Mouse (Mus musculus) CH12.LX (cell line): Measurements from ENCODE around the gene Cdk2ap1. TPM values are rescaled to one million over a fixed set of nuclear protein-coding genes. Genes with fewer than 3 reads are reported as not detected.

Source experiments
- DNase-seq: peaks from one replicate; pipeline ENCODE4 v3.0.0-alpha.2; 2013; ENCODE audit errors: extremely low read depth
- H3K27ac ChIP-seq: 2 replicates; pipeline ENCODE4 v1.5.1; 2012; ENCODE audit warnings: low read depth, mild to moderate bottlenecking, control low read depth, moderate library complexity; ENCODE audit not compliant: insufficient read depth
- H3K27me3 ChIP-seq: replicated peaks from 2 replicates; pipeline ENCODE3; 2012; ENCODE audit warnings: inconsistent platforms
- H3K36me3 ChIP-seq, 2 experiments: replicated peaks in 1 of 2; 2 replicates each; pipeline versions ENCODE3 to v1.6.1; 2012; ENCODE audit warnings: inconsistent platforms in 1 of 2, low read length in 1 of 2, mild to moderate bottlenecking in 1 of 2, mixed read lengths in 1 of 2, moderate library complexity in 1 of 2; ENCODE audit not compliant: control insufficient read depth in 1 of 2, insufficient read depth in 1 of 2
- H3K4me1 ChIP-seq, 2 experiments: 2 replicates each; pipeline ENCODE4 v1.6.1; 2012; ENCODE audit warnings: inconsistent platforms in 1 of 2, moderate library complexity in 1 of 2; ENCODE audit not compliant: insufficient read depth in 2 of 2, control insufficient read depth in 1 of 2
- H3K4me2 ChIP-seq: 2 replicates; pipeline ENCODE4 v1.6.1; 2012; ENCODE audit warnings: low read depth, mild to moderate bottlenecking, control low read depth; ENCODE audit not compliant: poor library complexity, insufficient read depth, severe bottlenecking
- H3K4me3 ChIP-seq, 3 experiments: fragments of 150-350 bp in 1 of 3; sonication (generic) in 1 of 3; replicated peaks in 1 of 3; 2 replicates each; pipeline versions ENCODE3 to v1.5.1; 2011 to 2012; ENCODE audit warnings: low read depth in 2 of 3, low read length in 2 of 3, mild to moderate bottlenecking in 2 of 3, moderate library complexity in 2 of 3, control low read depth in 1 of 3, improper control_type of control experiment in 1 of 3, inconsistent platforms in 1 of 3, mixed read lengths in 1 of 3; ENCODE audit not compliant: poor library complexity in 1 of 3
- H3K79me2 ChIP-seq: replicated peaks from 2 replicates; pipeline ENCODE4 v1.6.1; 2012; ENCODE audit warnings: mild to moderate bottlenecking, moderate library complexity; ENCODE audit not compliant: control insufficient read depth, poor library complexity, insufficient read depth, severe bottlenecking; ENCODE audit errors: extremely low read depth
- H3K9ac ChIP-seq: 2 replicates; pipeline ENCODE4 v1.6.1; 2012; ENCODE audit warnings: low read depth, mild to moderate bottlenecking, control low read depth, moderate library complexity; ENCODE audit not compliant: insufficient read depth
- H3K9me3 ChIP-seq: replicated peaks from 2 replicates; pipeline ENCODE3; 2012; ENCODE audit warnings: low read length, inconsistent platforms, mixed read lengths
- BHLHE40 ChIP-seq: IDR thresholded peaks from 2 replicates; pipeline ENCODE4 v1.6.1; 2011; ENCODE audit warnings: mild to moderate bottlenecking, low read depth, low read length, improper control_type of control experiment
- CHD2 ChIP-seq: IDR thresholded peaks from 2 replicates; pipeline ENCODE4 v1.6.1; 2011; ENCODE audit warnings: low read length, improper control_type of control experiment
- CTCF ChIP-seq, 2 experiments: IDR thresholded peaks in 1 of 2; conservative IDR thresholded peaks in 1 of 2; 2 replicates each; pipeline ENCODE4 v1.5.1; 2011 to 2012; ENCODE audit warnings: low read depth in 2 of 2, low read length in 2 of 2, improper control_type of control experiment in 1 of 2, inconsistent platforms in 1 of 2, mild to moderate bottlenecking in 1 of 2, moderate library complexity in 1 of 2
- E2F4 ChIP-seq: IDR thresholded peaks from 2 replicates; pipeline ENCODE4 v1.6.1; 2011; ENCODE audit warnings: low read depth, low read length, improper control_type of control experiment; ENCODE audit not compliant: insufficient replicate concordance
- ELF1 ChIP-seq: IDR thresholded peaks from 2 replicates; pipeline ENCODE4 v1.6.1; 2014; ENCODE audit warnings: low read depth, mild to moderate bottlenecking, inconsistent platforms, low read length, improper control_type of control experiment
- EP300 ChIP-seq: IDR thresholded peaks from 2 replicates; pipeline ENCODE4 v1.6.1; 2011; ENCODE audit warnings: low read length, improper control_type of control experiment
- ETS1 ChIP-seq: conservative IDR thresholded peaks from 2 replicates; pipeline ENCODE4 v1.6.1; 2012; ENCODE audit warnings: low read depth, mild to moderate bottlenecking, inconsistent platforms, low read length, improper control_type of control experiment, moderate library complexity
- HCFC1 ChIP-seq: IDR thresholded peaks from 2 replicates; pipeline ENCODE4 v1.6.1; 2012; ENCODE audit warnings: low read depth, mild to moderate bottlenecking, inconsistent platforms, low read length, improper control_type of control experiment
- IRF4 ChIP-seq: IDR thresholded peaks from 2 replicates; pipeline ENCODE4 v1.6.1; 2014; ENCODE audit warnings: low read depth, mild to moderate bottlenecking, inconsistent platforms, low read length, improper control_type of control experiment
- JUN ChIP-seq: IDR thresholded peaks from 2 replicates; pipeline ENCODE4 v1.6.1; 2011; ENCODE audit warnings: low read depth, mild to moderate bottlenecking, low read length, improper control_type of control experiment, moderate library complexity; ENCODE audit not compliant: insufficient read depth
- JUND ChIP-seq: conservative IDR thresholded peaks from 2 replicates; pipeline ENCODE4 v1.6.1; 2011; ENCODE audit warnings: low read depth, low read length, improper control_type of control experiment
- KAT2A ChIP-seq: IDR thresholded peaks from 2 replicates; pipeline ENCODE4 v1.6.1; 2012; ENCODE audit warnings: low read length, improper control_type of control experiment, inconsistent platforms; ENCODE audit not compliant: insufficient replicate concordance
- MAX ChIP-seq: IDR thresholded peaks from 2 replicates; pipeline ENCODE4 v1.6.1; 2011; ENCODE audit warnings: low read length, improper control_type of control experiment
- MAZ ChIP-seq: IDR thresholded peaks from 2 replicates; pipeline ENCODE4 v1.6.1; 2012; ENCODE audit warnings: low read depth, mild to moderate bottlenecking, inconsistent platforms, low read length, improper control_type of control experiment, moderate library complexity
- MEF2A ChIP-seq: IDR thresholded peaks from 2 replicates; pipeline ENCODE4 v1.6.1; 2014; ENCODE audit warnings: low read depth, mild to moderate bottlenecking, inconsistent platforms, low read length, improper control_type of control experiment, borderline replicate concordance
- MXI1 ChIP-seq: IDR thresholded peaks from 2 replicates; pipeline ENCODE4 v1.6.1; 2011; ENCODE audit warnings: mild to moderate bottlenecking, low read depth, low read length, improper control_type of control experiment
- MYC ChIP-seq: IDR thresholded peaks from 2 replicates; pipeline ENCODE4 v1.6.1; 2011; ENCODE audit warnings: low read depth, mild to moderate bottlenecking, improper control_type of control experiment, low read length
- NELFE ChIP-seq: IDR thresholded peaks from 2 replicates; pipeline ENCODE4 v1.6.1; 2011; ENCODE audit warnings: low read depth, low read length, improper control_type of control experiment
- NRF1 ChIP-seq: IDR thresholded peaks from 2 replicates; pipeline ENCODE4 v1.6.1; 2014; ENCODE audit warnings: low read depth, mild to moderate bottlenecking, inconsistent platforms, low read length, improper control_type of control experiment, moderate library complexity
- POLR2A ChIP-seq: IDR thresholded peaks from 2 replicates; pipeline ENCODE4 v1.6.1; 2011; ENCODE audit warnings: low read depth, mild to moderate bottlenecking, improper control_type of control experiment, low read length
- RAD21 ChIP-seq: IDR thresholded peaks from 2 replicates; pipeline ENCODE4 v1.6.1; 2011; ENCODE audit warnings: low read depth, mild to moderate bottlenecking, low read length, improper control_type of control experiment, moderate library complexity
- RCOR1 ChIP-seq: conservative IDR thresholded peaks from 2 replicates; pipeline ENCODE4 v1.6.1; 2012; ENCODE audit warnings: low read depth, mild to moderate bottlenecking, inconsistent platforms, low read length, improper control_type of control experiment
- SMC3 ChIP-seq: IDR thresholded peaks from 2 replicates; pipeline ENCODE4 v1.6.1; 2011; ENCODE audit warnings: low read depth, low read length, improper control_type of control experiment
- TBP ChIP-seq: conservative IDR thresholded peaks from 2 replicates; pipeline ENCODE4 v1.6.1; 2011; ENCODE audit warnings: low read depth, low read length, improper control_type of control experiment
- TCF12 ChIP-seq: IDR thresholded peaks from 2 replicates; pipeline ENCODE4 v1.6.1; 2014; ENCODE audit warnings: low read depth, mild to moderate bottlenecking, inconsistent platforms, low read length, improper control_type of control experiment
- USF1 ChIP-seq: IDR thresholded peaks from 2 replicates; pipeline ENCODE4 v1.6.1; 2014; ENCODE audit warnings: low read depth, mild to moderate bottlenecking, inconsistent platforms, low read length, improper control_type of control experiment
- ZC3H11A ChIP-seq: IDR thresholded peaks from 2 replicates; pipeline ENCODE4 v1.6.1; 2012; ENCODE audit warnings: low read depth, mild to moderate bottlenecking, inconsistent platforms, low read length, improper control_type of control experiment
- ZKSCAN1 ChIP-seq: IDR thresholded peaks from 2 replicates; pipeline ENCODE4 v1.6.1; 2012; ENCODE audit warnings: low read depth, inconsistent platforms, low read length, improper control_type of control experiment, borderline replicate concordance
- ZMIZ1 ChIP-seq: IDR thresholded peaks from 2 replicates; pipeline ENCODE4 v1.6.1; 2012; ENCODE audit warnings: low read depth, mild to moderate bottlenecking, inconsistent platforms, low read length, improper control_type of control experiment
- dilution Hi-C: fragments of 300-500 bp; cut with MboI; formaldehyde crosslinking; loops from 2 replicates; pipeline ENCODE4 v1.14.3; 2020; ENCODE audit warnings: low sequenced_read_pairs; ENCODE audit not compliant: extremely low pct_unique_long_range_greater_than_20kb, extremely low pct_ligation_motif_present
- in situ Hi-C: fragments of 300-500 bp; cut with MboI; formaldehyde crosslinking; loops from 3 replicates; pipeline ENCODE4 v1.14.3; 2019; ENCODE audit warnings: low sequenced_read_pairs, low pct_ligation_motif_present, low pct_unique_long_range_greater_than_20kb, mixed read lengths
- polyA plus RNA-seq: library from polyadenylated mRNA; unstranded; fragments of >175 nt; gene quantifications from 2 replicates; pipeline ENCODE4 v1.2.1, GENCODE M21; 2012; ENCODE audit warnings: low read depth; ENCODE audit not compliant: insufficient read length
- total RNA-seq, 2 experiments: library from RNA; depleted of rRNA; stranded (reverse); fragments of 300-350 nt in 1 of 2; fragments of >200 nt in 1 of 2; gene quantifications; 2 replicates each; pipeline ENCODE4 v1.2.3; 2012 to 2014

Gene Cdk2ap1
- total and polyA plus RNA-seq, 3 experiments, result 90.4 to 323 (median 179) TPM

- Histone ChIP-seq H3K4me3 (no peak overlapping the region), H3K4me1 (no peaks in the 10 kb centered on the region), H3K79me2 (no peaks in the 10 kb centered on the region), H3K9me3 (no peaks in the 10 kb centered on the region), H3K27ac (no peak overlapping the region), H3K4me2 (no peak overlapping the region), H3K9ac (no peak overlapping the region), H3K36me3 (peaks cover 64 to 86% of the 10 kb centered on the region in 2 experiments), H3K27me3 (no peaks in the 10 kb centered on the region)
- dilution Hi-C loops, result no loop called here
- in situ Hi-C loops, result loop anchor here (5.0 kb wide), 1 partner anchor 36 kb away; no protein-coding TSS in a partner anchor
- TF ChIP-seq SMC3, result no peak
- no peak for TF ChIP-seq E2F4
- TF ChIP-seq CTCF (conservative IDR thresholded peaks at IDR 0.05 in 1 of 2, IDR thresholded peaks at IDR 0.05 in 1 of 2; ENCODE audit: low read depth in 2 of 2, low read length in 2 of 2), result no peak
- no peak for TF ChIP-seq CHD2
- no peak for TF ChIP-seq POLR2A
- TF ChIP-seq MAX, result no peak
- TF ChIP-seq IRF4, result no peak
- no peak for TF ChIP-seq RAD21
- TF ChIP-seq TCF12, result no peak
- no peak for TF ChIP-seq TBP
- TF ChIP-seq USF1, result no peak
- TF ChIP-seq MEF2A, result no peak
- TF ChIP-seq HCFC1, result no peak
- TF ChIP-seq ZC3H11A, result no peak
- no peak for TF ChIP-seq BHLHE40
- no peak for DNase-seq
Observed at GRCm38 (mm10) chr5:124376401-124376800, 13.5 kb upstream of the Cdk2ap1 start.

- in situ Hi-C loops (no loop called here), dilution Hi-C loops (no loop called here)
- H3K4me1 ChIP-seq, result peaks cover 0 to 9% of the 10 kb centered on the region in 2 experiments; a peak in 1 of 4 replicates
- no peaks in the 10 kb centered on the region for H3K79me2 ChIP-seq
- no peak overlapping the region for H3K27ac ChIP-seq
- DNase-seq, result no peak
- H3K36me3 ChIP-seq, result peaks cover 66 to 87% of the 10 kb centered on the region in 2 experiments
- H3K4me3 ChIP-seq, result no peak overlapping the region
- no peak overlapping the region for H3K4me2 ChIP-seq
- no peaks in the 10 kb centered on the region for H3K9me3 ChIP-seq
- H3K27me3 ChIP-seq, result no peaks in the 10 kb centered on the region
- H3K9ac ChIP-seq, result no peak overlapping the region
- TF ChIP-seq ZC3H11A (no peak), JUND (no peak), ZKSCAN1 (no peak), ETS1 (no peak), ELF1 (no peak), NELFE (no peak), MYC (no peak), RAD21 (no peak), MAZ (no peak), EP300 (no peak), BHLHE40 (no peak), HCFC1 (no peak), MXI1 (no peak), MAX (no peak), ZMIZ1 (no peak), SMC3 (no peak), JUN (no peak), KAT2A (no peak), NRF1 (no peak), RCOR1 (no peak)
- TF ChIP-seq, all 38 proteins: peak for 0
Observed at GRCm38 (mm10) chr5:124374298-124374697, 11.4 kb upstream of the Cdk2ap1 start.
